Mouse (Mus musculus): ENCODE data around the gene Gm853.

The Gm853 gene

DNA sequence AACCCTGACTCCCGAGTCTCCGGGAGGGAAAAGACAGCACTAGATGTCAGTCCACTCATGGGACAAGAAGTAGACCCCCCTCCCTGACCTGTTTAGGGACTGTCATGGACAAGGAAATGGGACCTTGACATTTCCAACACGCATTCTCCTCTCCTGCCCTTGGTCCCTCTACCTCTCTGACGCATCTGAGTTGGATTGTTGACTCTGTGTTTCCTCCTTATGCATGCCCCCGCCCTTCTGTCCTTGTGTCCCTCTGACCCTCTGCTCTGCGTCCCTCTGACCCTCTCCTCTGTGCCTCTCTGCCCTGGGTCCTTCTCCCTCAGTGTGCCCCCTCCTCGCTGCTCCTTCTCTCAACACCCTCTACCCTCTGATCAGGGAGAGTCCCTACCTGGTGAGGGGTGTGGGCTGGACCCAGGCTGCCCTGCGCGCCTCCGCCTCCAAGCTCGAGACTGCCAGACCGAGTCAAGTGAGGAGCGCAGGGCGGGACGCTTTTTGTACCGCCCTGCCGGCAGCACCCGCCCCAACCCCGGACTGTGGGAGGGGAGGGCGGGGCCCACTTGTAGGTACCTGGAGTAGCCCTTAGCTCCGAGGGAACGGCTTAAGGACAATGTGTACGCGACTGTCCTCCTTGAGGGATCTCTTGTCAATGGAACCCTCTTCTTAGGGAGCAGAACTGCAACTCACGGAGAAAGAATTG is 47.7 kb downstream of the Gm853 start:
- peak; percentile 78 to 83 for DNase-seq (ENCODE audit: low spot score in 2 of 2)

- DNase-seq (ENCODE audit: low spot score in 2 of 2): peak in 1 of 2 experiments; percentile 26
Measured at GRCm38 (mm10) chr4:130173911-130174311, 48.3 kb downstream of the Gm853 start.

- peak in 1 of 2 experiments; percentile 9 for DNase-seq (ENCODE audit: low spot score in 2 of 2)
Measured at GRCm38 (mm10) chr4:130173060-130173822, 49.0 kb downstream of the Gm853 start.

- peak; percentile 81 to 89 for DNase-seq (ENCODE audit: low spot score in 2 of 2)
Measured at GRCm38 (mm10) chr4:130171951-130172765, 50.0 kb downstream of the Gm853 start.

DNA sequence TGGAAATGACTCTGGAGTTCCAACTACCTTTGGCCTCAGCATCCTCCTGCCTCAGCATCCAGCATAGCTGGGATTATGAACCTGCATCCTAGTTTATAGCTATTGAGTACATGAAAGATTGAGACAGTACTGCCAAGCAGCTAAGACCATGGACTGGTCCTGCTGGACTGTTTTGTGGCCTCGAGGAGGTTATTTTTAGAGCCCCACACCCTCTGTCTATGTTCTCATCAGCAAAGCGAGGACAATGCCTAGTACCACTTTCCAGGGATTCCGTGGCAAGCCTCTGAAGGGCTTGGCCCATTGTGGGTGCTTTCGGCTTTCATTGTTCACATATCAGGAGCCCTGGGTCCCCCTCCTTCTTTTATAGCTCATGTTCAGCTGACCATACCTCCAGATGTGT is 51.8 kb downstream of the Gm853 start:
- DNase-seq (ENCODE audit: low spot score in 2 of 2): peak in 1 of 2 experiments; percentile 41

DNA sequence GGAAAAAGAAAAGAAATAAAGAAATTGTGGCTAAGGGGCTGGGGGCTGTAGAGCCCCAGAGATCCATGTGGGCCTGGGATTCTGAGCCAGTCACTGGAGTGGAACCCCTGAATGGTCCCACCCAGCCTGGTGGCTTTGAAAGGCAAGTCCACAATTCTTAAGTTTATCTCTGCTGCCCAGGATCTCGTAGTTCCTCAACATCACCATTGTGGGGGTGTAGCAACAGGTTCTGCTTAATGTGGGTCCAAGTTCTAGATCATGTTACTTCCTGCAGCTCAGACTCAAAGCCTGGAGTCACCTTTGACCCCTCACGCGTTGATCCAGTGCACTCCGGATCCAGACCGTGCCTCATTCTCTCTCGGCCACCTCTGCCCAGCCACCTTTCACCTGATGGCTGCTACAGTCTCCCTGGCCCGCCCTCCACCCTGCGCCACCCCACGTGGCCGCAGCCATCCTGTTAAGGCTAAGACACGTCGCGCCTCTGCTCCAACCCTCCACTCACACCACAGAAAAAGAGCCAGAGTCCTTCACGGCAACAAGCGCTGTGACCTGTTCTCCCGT is 52.7 kb downstream of the Gm853 start:
- DNase-seq (ENCODE audit: low spot score in 2 of 2): no peak

GRCm38 (mm10) chr4:130168280-130169183 is 53.7 kb downstream of the Gm853 start:
- peak; percentile 92 to 95 for DNase-seq (ENCODE audit: low spot score in 2 of 2)

DNA sequence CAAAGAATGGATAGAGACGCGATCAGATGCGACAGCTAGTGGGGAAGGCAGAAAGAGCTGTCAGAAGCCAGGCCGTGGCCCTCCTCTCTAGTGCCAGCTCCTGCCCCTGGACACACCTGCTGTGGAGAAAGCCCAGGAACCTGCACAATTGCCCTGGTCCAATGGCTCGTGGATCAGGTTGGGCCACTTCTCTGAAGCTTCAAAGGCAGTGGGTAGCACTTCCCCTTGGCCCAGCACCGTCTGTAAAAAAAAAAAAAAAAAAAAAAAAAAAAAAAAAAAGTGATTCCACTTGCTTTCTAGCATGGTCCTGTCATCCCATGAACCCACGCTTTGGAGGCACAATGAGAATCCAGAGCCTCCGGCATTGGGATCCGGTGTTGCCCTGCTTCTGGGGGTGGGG is 54.4 kb downstream of the Gm853 start:
- DNase-seq (ENCODE audit: low spot score in 2 of 2): no peak

GRCm38 (mm10) chr4:130167321-130167720 is 54.9 kb downstream of the Gm853 start:
- DNase-seq (ENCODE audit: low spot score in 2 of 2): no peak

- DNase-seq (ENCODE audit: low spot score in 2 of 2): peak in 1 of 2 experiments; percentile 37
Measured at GRCm38 (mm10) chr4:130166592-130166991, 55.6 kb downstream of the Gm853 start.

- DNase-seq (ENCODE audit: low spot score in 2 of 2): no peak
Measured at GRCm38 (mm10) chr4:130166061-130166460, 56.1 kb downstream of the Gm853 start.

DNA sequence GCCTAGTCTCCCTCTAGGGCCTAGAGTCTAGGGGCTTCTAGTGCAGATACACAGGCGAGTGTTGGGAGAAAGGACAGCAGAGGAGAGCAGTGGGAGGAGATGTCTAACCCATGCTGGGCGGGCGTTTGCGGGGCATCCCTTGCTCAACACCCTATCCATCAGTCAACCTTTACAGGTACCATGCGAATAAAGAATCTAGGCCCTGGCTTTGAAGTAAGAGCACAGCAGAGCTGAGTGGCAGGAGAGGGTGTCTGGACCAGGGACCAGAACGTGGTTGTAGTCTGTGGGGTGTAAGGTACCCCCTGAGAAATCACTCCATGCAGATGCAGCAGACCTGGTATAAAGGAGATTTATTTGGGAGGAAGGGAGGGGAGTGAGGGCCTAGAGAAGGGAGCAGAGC is 58.1 kb downstream of the Gm853 start:
- DNase-seq (ENCODE audit: low spot score in 2 of 2): no peak

GRCm38 (mm10) chr4:130163391-130163861 is 58.8 kb downstream of the Gm853 start:
- DNase-seq (ENCODE audit: low spot score in 2 of 2): peak; percentile 64 to 80

- DNase-seq (ENCODE audit: low spot score in 2 of 2): no peak
Measured at GRCm38 (mm10) chr4:130161349-130161748, 60.9 kb downstream of the Gm853 start.
